Mouse (Mus musculus): ENCODE measurements around the gene Hist1h2bb. TPM values are rescaled to one million over a fixed set of nuclear protein-coding genes. Genes with fewer than 3 reads are reported as not detected.

Hist1h2bb gene
- polyA plus RNA-seq, 1 experiment: 2.8 TPM

- no peaks in the 10 kb centered on the region for H3K79me2 ChIP-seq (ENCODE audit: control insufficient read depth, insufficient read depth)
- H3K4me3 ChIP-seq (ENCODE audit: insufficient read depth, poor library complexity, severe bottlenecking): no peak overlapping the region
- no peak overlapping the region for H3ac ChIP-seq (ENCODE audit: control insufficient read depth, insufficient read length, low read depth)
- no peaks in the 10 kb centered on the region for H3K79me3 ChIP-seq (ENCODE audit: low read depth)
- peak; percentile 63 for TF ChIP-seq MAX (IDR thresholded peaks at IDR 0.05)
- no peak for TF ChIP-seq MYOD1 (IDR thresholded peaks at IDR 0.05; ENCODE audit: control insufficient read depth, insufficient read length, low read depth)
- TF ChIP-seq CTCF (IDR thresholded peaks at IDR 0.05; ENCODE audit: control insufficient read depth, insufficient read depth, insufficient read length): peak; percentile 25
- TF ChIP-seq USF1 (IDR thresholded peaks at IDR 0.05; ENCODE audit: low read depth): peak; percentile 44
- H3K27me3 ChIP-seq (ENCODE audit: control insufficient read depth, insufficient read depth, insufficient read length): no peaks in the 10 kb centered on the region
- no peaks in the 10 kb centered on the region for H3K36me3 ChIP-seq (ENCODE audit: control insufficient read depth, insufficient read depth)
These were observed 14.3 kb upstream of the Hist1h2bb start for GRCm38 (mm10) chr13:23732156-23732804.

GRCm38 (mm10) chr13:23737091-23737490, 9.4 kb upstream of the Hist1h2bb start:
- Histone ChIP-seq H3K79me3 (ENCODE audit: low read depth) (peaks cover 1% of the 10 kb centered on the region), H3ac (ENCODE audit: control insufficient read depth, insufficient read length, low read depth) (no peak overlapping the region), H3K4me3 (ENCODE audit: insufficient read depth, poor library complexity, severe bottlenecking) (no peak overlapping the region), H3K36me3 (ENCODE audit: control insufficient read depth, insufficient read depth) (no peaks in the 10 kb centered on the region), H3K27me3 (ENCODE audit: control insufficient read depth, insufficient read depth, insufficient read length) (no peaks in the 10 kb centered on the region), H3K79me2 (ENCODE audit: control insufficient read depth, insufficient read depth) (no peaks in the 10 kb centered on the region)
- no peak for TF ChIP-seq MYOG (IDR thresholded peaks at IDR 0.05; ENCODE audit: control insufficient read depth, extremely low read depth, insufficient read length)
- no peak for TF ChIP-seq CEBPB (IDR thresholded peaks at IDR 0.05; ENCODE audit: low read depth)
- no peak for TF ChIP-seq MAX (IDR thresholded peaks at IDR 0.05)
- no peak for TF ChIP-seq USF1 (IDR thresholded peaks at IDR 0.05; ENCODE audit: low read depth)
- no peak for TF ChIP-seq FOSL1 (IDR thresholded peaks at IDR 0.05; ENCODE audit: insufficient read depth, low read length, poor library complexity, severe bottlenecking)
- no peak for TF ChIP-seq MYOD1 (IDR thresholded peaks at IDR 0.05; ENCODE audit: control insufficient read depth, insufficient read length, low read depth)

- Histone ChIP-seq H3K79me2 (ENCODE audit: control insufficient read depth, insufficient read depth) (no peaks in the 10 kb centered on the region), H3K79me3 (ENCODE audit: low read depth) (peaks cover 1% of the 10 kb centered on the region), H3K36me3 (ENCODE audit: control insufficient read depth, insufficient read depth) (no peaks in the 10 kb centered on the region), H3ac (ENCODE audit: control insufficient read depth, insufficient read length, low read depth) (no peak overlapping the region), H3K4me3 (ENCODE audit: insufficient read depth, poor library complexity, severe bottlenecking) (no peak overlapping the region), H3K27me3 (ENCODE audit: control insufficient read depth, insufficient read depth, insufficient read length) (no peaks in the 10 kb centered on the region)
- TF ChIP-seq CTCF (IDR thresholded peaks at IDR 0.05; ENCODE audit: control insufficient read depth, insufficient read depth, insufficient read length) (no peak), USF1 (IDR thresholded peaks at IDR 0.05; ENCODE audit: low read depth) (no peak), CEBPB (IDR thresholded peaks at IDR 0.05; ENCODE audit: low read depth) (no peak), MYOD1 (IDR thresholded peaks at IDR 0.05; ENCODE audit: control insufficient read depth, insufficient read length, low read depth) (no peak), FOSL1 (IDR thresholded peaks at IDR 0.05; ENCODE audit: insufficient read depth, low read length, poor library complexity, severe bottlenecking) (no peak), MYOG (IDR thresholded peaks at IDR 0.05; ENCODE audit: control insufficient read depth, extremely low read depth, insufficient read length) (no peak), MAX (IDR thresholded peaks at IDR 0.05) (no peak)
These were observed 8.5 kb upstream of the Hist1h2bb start for GRCm38 (mm10) chr13:23738041-23738440.

- H3K79me2 ChIP-seq (ENCODE audit: control insufficient read depth, insufficient read depth): no peaks in the 10 kb centered on the region
- no peaks in the 10 kb centered on the region for H3K36me3 ChIP-seq (ENCODE audit: control insufficient read depth, insufficient read depth)
- peaks cover 1% of the 10 kb centered on the region for H3K79me3 ChIP-seq (ENCODE audit: low read depth)
- TF ChIP-seq USF1 (IDR thresholded peaks at IDR 0.05; ENCODE audit: low read depth) (no peak), MAX (IDR thresholded peaks at IDR 0.05) (no peak), CTCF (IDR thresholded peaks at IDR 0.05; ENCODE audit: control insufficient read depth, insufficient read depth, insufficient read length) (no peak), CEBPB (IDR thresholded peaks at IDR 0.05; ENCODE audit: low read depth) (no peak), FOSL1 (IDR thresholded peaks at IDR 0.05; ENCODE audit: insufficient read depth, low read length, poor library complexity, severe bottlenecking) (no peak), MYOD1 (IDR thresholded peaks at IDR 0.05; ENCODE audit: control insufficient read depth, insufficient read length, low read depth) (no peak), MYOG (IDR thresholded peaks at IDR 0.05; ENCODE audit: control insufficient read depth, extremely low read depth, insufficient read length) (no peak)
- H3K4me3 ChIP-seq (ENCODE audit: insufficient read depth, poor library complexity, severe bottlenecking): peak within 1 kb of the TSS; percentile 38
- H3K27me3 ChIP-seq (ENCODE audit: control insufficient read depth, insufficient read depth, insufficient read length): no peaks in the 10 kb centered on the region
- H3ac ChIP-seq (ENCODE audit: control insufficient read depth, insufficient read length, low read depth): peak within 1 kb of the TSS; percentile 49
These were observed 7.9 kb upstream of the Hist1h2bb start, which contains the start of gene Hist1h1c for GRCm38 (mm10) chr13:23738677-23739068. Gene Hist1h1c (plus strand): TSS chr13:23738808.

- peak; percentile 8 for TF ChIP-seq MYOD1 (IDR thresholded peaks at IDR 0.05; ENCODE audit: control insufficient read depth, insufficient read length, low read depth)
- TF ChIP-seq CTCF (IDR thresholded peaks at IDR 0.05; ENCODE audit: control insufficient read depth, insufficient read depth, insufficient read length): no peak
- Histone ChIP-seq H3K4me3 (ENCODE audit: insufficient read depth, poor library complexity, severe bottlenecking) (peak overlapping the region; percentile 38), H3K36me3 (ENCODE audit: control insufficient read depth, insufficient read depth) (no peaks in the 10 kb centered on the region), H3K79me3 (ENCODE audit: low read depth) (peaks cover 1% of the 10 kb centered on the region), H3K27me3 (ENCODE audit: control insufficient read depth, insufficient read depth, insufficient read length) (no peaks in the 10 kb centered on the region), H3K79me2 (ENCODE audit: control insufficient read depth, insufficient read depth) (no peaks in the 10 kb centered on the region), H3ac (ENCODE audit: control insufficient read depth, insufficient read length, low read depth) (peak overlapping the region; percentile 55)
These were observed 7.2 kb upstream of the Hist1h2bb start for GRCm38 (mm10) chr13:23739069-23739921.
